Mouse (Mus musculus): Measurements from ENCODE around the gene Rrp15. TPM values are rescaled to one million over a fixed set of nuclear protein-coding genes. Genes with fewer than 3 reads are reported as not detected.

Gene Rrp15
- polyA plus RNA-seq, 1 experiment from 2014 or later, result 94.1 TPM

DNA sequence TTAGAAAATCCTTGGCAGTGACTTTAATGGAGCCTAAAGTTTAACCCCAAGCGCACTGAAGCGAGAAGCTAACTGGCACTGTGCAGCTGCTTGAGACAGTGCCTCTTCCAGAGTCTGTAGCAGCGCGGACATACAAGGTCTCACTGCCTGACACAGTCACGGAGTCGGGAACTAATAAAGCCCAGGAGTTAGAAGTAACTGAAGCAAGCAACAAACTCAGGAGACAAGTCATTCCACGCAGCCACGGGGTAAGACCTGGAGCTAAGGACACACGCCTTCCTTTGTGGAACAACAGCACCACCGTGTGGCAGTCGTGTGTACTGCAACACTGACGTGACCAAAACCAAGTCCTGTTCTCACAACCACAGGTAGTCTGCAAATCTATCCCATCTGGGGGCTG is 27.3 kb downstream of the Rrp15 start:
- 32% methylated on average over 12 of the region's 12 CpGs for WGBS
- H3K4me2 ChIP-seq (ENCODE audit: low read depth, severe bottlenecking), result no peak overlapping the region

DNA sequence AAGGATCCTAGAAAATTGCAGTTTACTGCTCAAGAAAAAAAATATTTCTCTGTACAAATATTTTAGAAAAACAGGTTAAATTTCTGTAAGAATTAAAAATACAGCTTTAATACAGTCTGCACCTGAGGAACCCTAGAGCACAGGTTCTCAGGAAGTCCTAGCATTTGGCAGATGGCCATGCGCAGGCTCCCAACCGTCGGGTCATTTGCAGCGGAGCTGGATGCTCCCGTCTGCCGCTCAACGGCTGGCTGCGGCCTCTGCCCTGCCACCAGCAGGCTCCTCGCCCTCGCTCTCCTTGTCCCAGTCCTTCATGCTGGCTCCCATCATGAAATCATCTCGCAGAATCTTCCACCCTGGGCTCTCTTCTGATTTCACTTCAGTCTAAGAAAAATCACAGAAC is 28.0 kb downstream of the Rrp15 start:
- H3K4me2 ChIP-seq (ENCODE audit: low read depth, severe bottlenecking), result no peak overlapping the region
- ATAC-seq (ENCODE audit: insufficient number of reproducible peaks, low FRiP score, low TSS enrichment, low read depth) (no peak), DNase-seq (ENCODE audit: low spot score) (no peak)
- H3K27ac ChIP-seq (replicated peaks; ENCODE audit: low read depth, low read length), result no peak overlapping the region
- H3K9ac ChIP-seq (ENCODE audit: low read length), result no peak overlapping the region
- WGBS, result 91% methylated on average over 11 of the region's 11 CpGs
- H3K9me3 ChIP-seq (ENCODE audit: control insufficient read depth, low read length), result no peaks in the 10 kb centered on the region
- H3K36me3 ChIP-seq (ENCODE audit: control insufficient read depth, insufficient read depth, low read length), result no peaks in the 10 kb centered on the region
- H3K4me1 ChIP-seq (ENCODE audit: control insufficient read depth, insufficient read depth, low read length), result 0 out of 2 replicates have a peak, but pooled peaks cover 3% of the 10 kb centered on the region
- no peaks in the 10 kb centered on the region for H3K27me3 ChIP-seq (ENCODE audit: control insufficient read depth, insufficient read depth, low read length)
- no peak overlapping the region for H3K4me3 ChIP-seq (ENCODE audit: low read depth, low read length)

More for the DNA sequence above, 27.3 kb downstream of the Rrp15 start:
- peak; percentile 95 for DNase-seq (ENCODE audit: low spot score)
- H3K4me1 ChIP-seq (ENCODE audit: control insufficient read depth, insufficient read depth, low read length), result 0 out of 2 replicates have a peak, but pooled peaks cover 4% of the 10 kb centered on the region
- no peaks in the 10 kb centered on the region for H3K27me3 ChIP-seq (ENCODE audit: control insufficient read depth, insufficient read depth, low read length)
- no peak overlapping the region for H3K27ac ChIP-seq (replicated peaks; ENCODE audit: low read depth, low read length)
- no peak overlapping the region for H3K9ac ChIP-seq (ENCODE audit: low read length)
- H3K36me3 ChIP-seq (ENCODE audit: control insufficient read depth, insufficient read depth, low read length), result no peaks in the 10 kb centered on the region
- no peaks in the 10 kb centered on the region for H3K9me3 ChIP-seq (ENCODE audit: control insufficient read depth, low read length)
- no peak overlapping the region for H3K4me3 ChIP-seq (ENCODE audit: low read depth, low read length)
- ATAC-seq (ENCODE audit: insufficient number of reproducible peaks, low FRiP score, low TSS enrichment, low read depth), result peak; percentile 65

DNA sequence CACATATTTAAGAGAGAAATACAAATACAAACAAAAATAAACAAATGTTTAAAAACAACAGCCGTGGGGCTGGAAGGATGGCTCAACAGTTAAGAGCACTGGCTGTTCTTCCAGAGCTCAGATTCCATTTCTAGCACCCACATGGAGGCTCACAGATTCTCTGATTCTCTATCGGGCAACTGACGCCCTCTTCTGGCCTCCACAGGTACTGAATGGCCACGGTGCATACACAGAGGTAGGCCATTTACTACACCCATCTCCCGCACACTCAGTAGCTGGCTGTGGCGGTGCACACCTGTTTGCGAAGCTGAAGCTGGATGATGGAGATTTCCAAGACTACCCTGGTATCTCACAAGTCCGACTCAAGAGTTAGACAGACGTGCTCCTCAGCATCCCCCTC is 29.4 kb downstream of the Rrp15 start:
- Histone ChIP-seq H3K4me3 (ENCODE audit: low read depth, low read length) (no peak overlapping the region), H3K9me3 (ENCODE audit: control insufficient read depth, low read length) (no peaks in the 10 kb centered on the region), H3K36me3 (ENCODE audit: control insufficient read depth, insufficient read depth, low read length) (no peaks in the 10 kb centered on the region), H3K9ac (ENCODE audit: low read length) (no peak overlapping the region), H3K27ac (replicated peaks; ENCODE audit: low read depth, low read length) (no peak overlapping the region), H3K4me2 (ENCODE audit: low read depth, severe bottlenecking) (no peak overlapping the region), H3K27me3 (ENCODE audit: control insufficient read depth, insufficient read depth, low read length) (no peaks in the 10 kb centered on the region), H3K4me1 (ENCODE audit: control insufficient read depth, insufficient read depth, low read length) (no peaks in the 10 kb centered on the region)
- DNase-seq (ENCODE audit: low spot score) (no peak), ATAC-seq (ENCODE audit: insufficient number of reproducible peaks, low FRiP score, low TSS enrichment, low read depth) (no peak)
- WGBS, result 93% methylated on average over 9 of the region's 9 CpGs

DNA sequence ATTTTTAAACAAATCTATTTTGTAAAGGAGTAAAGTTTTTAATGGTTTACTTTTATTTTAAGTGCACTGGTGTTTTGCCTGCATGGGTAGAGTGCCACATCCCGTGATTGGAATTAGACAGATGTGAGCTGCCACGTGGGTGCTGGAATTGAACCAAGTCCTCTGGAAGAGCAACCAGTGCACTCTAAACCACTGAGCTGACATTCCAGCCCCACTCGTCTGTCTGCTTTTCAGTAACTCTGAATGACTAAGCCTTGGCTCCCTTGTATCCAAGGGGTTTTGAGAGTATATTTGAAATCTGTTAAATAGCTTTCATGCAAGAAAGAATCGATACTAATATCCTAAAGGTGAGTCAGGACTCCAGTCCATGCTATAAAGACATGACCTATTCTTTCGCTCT is 30.3 kb downstream of the Rrp15 start:
- H3K9ac ChIP-seq (ENCODE audit: low read length), result no peak overlapping the region
- WGBS, result 95% methylated on average over 5 of the region's 5 CpGs
- no peaks in the 10 kb centered on the region for H3K27me3 ChIP-seq (ENCODE audit: control insufficient read depth, insufficient read depth, low read length)
- DNase-seq (ENCODE audit: low spot score), result no peak
- no peak overlapping the region for H3K4me2 ChIP-seq (ENCODE audit: low read depth, severe bottlenecking)
- no peak overlapping the region for H3K4me3 ChIP-seq (ENCODE audit: low read depth, low read length)
- no peaks in the 10 kb centered on the region for H3K4me1 ChIP-seq (ENCODE audit: control insufficient read depth, insufficient read depth, low read length)
- no peak for ATAC-seq (ENCODE audit: insufficient number of reproducible peaks, low FRiP score, low TSS enrichment, low read depth)
- H3K27ac ChIP-seq (replicated peaks; ENCODE audit: low read depth, low read length), result no peak overlapping the region
- H3K36me3 ChIP-seq (ENCODE audit: control insufficient read depth, insufficient read depth, low read length), result no peaks in the 10 kb centered on the region
- no peaks in the 10 kb centered on the region for H3K9me3 ChIP-seq (ENCODE audit: control insufficient read depth, low read length)

DNA sequence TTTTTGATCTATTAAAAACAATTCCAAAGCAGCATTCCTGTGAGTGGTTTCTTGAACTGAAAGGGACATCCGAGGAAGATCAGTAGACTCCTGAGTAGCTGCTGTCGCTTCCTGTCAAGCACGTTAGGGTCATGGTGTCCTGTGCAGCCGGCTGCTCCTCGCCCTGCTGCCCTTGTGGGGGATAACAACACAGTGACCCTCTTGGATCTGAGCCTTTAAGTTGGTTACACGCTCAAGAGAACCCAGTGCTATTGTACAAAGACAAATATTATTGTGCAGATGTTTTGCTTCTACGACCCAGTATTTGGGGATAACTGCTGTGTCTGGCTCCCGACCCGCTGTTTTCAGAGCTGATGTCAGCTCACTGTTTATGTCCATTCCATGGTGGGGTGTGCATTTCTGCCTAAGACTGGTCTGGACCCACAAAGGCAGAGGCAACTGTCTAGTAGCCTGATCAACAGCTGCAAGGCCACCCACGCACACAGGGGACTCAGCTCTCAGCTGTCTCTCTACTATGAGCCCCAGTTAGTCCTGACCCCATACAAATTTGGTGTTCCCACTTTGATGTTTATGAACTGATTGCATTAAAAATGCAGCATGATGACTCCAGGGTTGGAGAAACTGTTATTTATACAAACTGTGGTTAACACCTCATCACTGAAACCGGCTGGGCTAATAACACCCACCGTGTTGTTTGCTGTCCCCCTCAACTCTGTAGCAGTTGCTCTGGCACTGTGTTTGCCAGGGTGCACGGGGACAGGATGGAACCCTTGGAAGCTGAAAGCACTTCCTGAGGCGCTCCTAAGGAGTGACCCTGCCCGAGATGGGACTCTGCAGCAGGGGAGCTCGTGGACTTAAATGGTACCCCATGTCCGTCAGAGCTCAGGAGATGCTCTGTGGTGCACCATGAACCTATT is 33.9 kb downstream of the Rrp15 start:
- 89% methylated on average over 17 of the region's 17 CpGs for WGBS
- no peaks in the 10 kb centered on the region for H3K4me1 ChIP-seq (ENCODE audit: control insufficient read depth, insufficient read depth, low read length)
- DNase-seq (ENCODE audit: low spot score) (no peak), ATAC-seq (ENCODE audit: insufficient number of reproducible peaks, low FRiP score, low TSS enrichment, low read depth) (no peak)
- H3K9ac ChIP-seq (ENCODE audit: low read length), result no peak overlapping the region
- no peaks in the 10 kb centered on the region for H3K27me3 ChIP-seq (ENCODE audit: control insufficient read depth, insufficient read depth, low read length)
- no peak overlapping the region for H3K4me2 ChIP-seq (ENCODE audit: low read depth, severe bottlenecking)
- no peaks in the 10 kb centered on the region for H3K36me3 ChIP-seq (ENCODE audit: control insufficient read depth, insufficient read depth, low read length)
- no peak overlapping the region for H3K27ac ChIP-seq (replicated peaks; ENCODE audit: low read depth, low read length)
- H3K4me3 ChIP-seq (ENCODE audit: low read depth, low read length), result no peak overlapping the region
- H3K9me3 ChIP-seq (ENCODE audit: control insufficient read depth, low read length), result no peaks in the 10 kb centered on the region

DNA sequence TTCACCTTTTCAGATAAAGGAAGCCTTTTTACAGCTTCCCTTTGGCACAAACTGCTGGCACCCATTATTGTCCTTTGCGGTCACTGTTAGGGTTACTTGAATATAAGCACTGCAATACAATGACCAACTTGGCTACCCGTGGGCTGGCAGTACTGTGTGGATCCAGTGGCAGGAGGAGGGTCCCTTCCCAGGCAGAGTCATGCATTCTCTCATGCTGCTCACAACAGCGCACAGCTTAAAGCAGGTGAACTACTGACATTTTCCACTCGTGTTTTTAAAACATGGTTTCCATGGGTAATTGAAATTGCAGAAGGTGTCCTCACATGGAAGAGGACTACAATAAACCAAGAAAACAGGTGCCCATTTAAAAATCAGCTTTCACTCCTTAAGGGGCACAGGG is 34.9 kb downstream of the Rrp15 start:
- no peak overlapping the region for H3K9ac ChIP-seq (ENCODE audit: low read length)
- no peaks in the 10 kb centered on the region for H3K27me3 ChIP-seq (ENCODE audit: control insufficient read depth, insufficient read depth, low read length)
- no peaks in the 10 kb centered on the region for H3K9me3 ChIP-seq (ENCODE audit: control insufficient read depth, low read length)
- no peaks in the 10 kb centered on the region for H3K36me3 ChIP-seq (ENCODE audit: control insufficient read depth, insufficient read depth, low read length)
- no peak for ATAC-seq (ENCODE audit: insufficient number of reproducible peaks, low FRiP score, low TSS enrichment, low read depth)
- H3K27ac ChIP-seq (replicated peaks; ENCODE audit: low read depth, low read length), result no peak overlapping the region
- no peak for DNase-seq (ENCODE audit: low spot score)
- H3K4me1 ChIP-seq (ENCODE audit: control insufficient read depth, insufficient read depth, low read length), result no peaks in the 10 kb centered on the region
- H3K4me2 ChIP-seq (ENCODE audit: low read depth, severe bottlenecking), result no peak overlapping the region
- H3K4me3 ChIP-seq (ENCODE audit: low read depth, low read length), result no peak overlapping the region
- WGBS, result 83% methylated on average over 4 of the region's 4 CpGs

DNA sequence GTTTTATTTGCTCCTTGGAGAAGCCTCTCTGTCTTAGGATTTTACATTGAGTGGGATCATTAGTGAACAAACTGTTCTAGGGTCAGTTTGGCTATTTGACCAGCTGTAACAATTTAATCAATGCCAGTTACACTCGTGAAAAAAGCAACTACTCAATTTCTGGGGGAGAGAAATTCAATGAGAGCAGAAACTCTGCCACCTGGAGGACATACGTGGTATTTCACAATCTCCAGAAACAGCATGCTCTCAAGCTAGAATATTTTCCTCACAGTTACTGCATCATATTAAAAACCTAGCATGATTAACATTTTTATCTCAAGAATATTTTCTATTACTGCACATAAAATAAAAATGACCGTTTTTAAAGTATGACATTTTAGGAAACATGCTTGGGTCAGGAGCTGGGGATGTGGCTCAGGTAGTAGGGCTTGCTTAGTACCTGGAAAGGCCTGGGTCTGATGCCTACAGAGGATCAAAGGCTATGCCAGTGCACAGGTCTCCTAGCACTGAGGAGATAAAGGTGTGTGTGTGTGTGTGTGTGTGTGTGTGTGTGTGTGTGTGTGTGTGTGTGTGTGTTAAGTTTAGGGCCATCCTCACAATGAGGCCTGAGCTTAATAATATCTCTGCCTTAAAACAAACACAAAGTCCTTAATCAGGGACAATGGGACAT is 36.2 kb downstream of the Rrp15 start:
- under 1% methylated on average over 3 of the region's 3 CpGs for WGBS
- Histone ChIP-seq H3K27me3 (ENCODE audit: control insufficient read depth, insufficient read depth, low read length) (no peaks in the 10 kb centered on the region), H3K4me1 (ENCODE audit: control insufficient read depth, insufficient read depth, low read length) (no peaks in the 10 kb centered on the region), H3K4me2 (ENCODE audit: low read depth, severe bottlenecking) (no peak overlapping the region), H3K4me3 (ENCODE audit: low read depth, low read length) (no peak overlapping the region), H3K27ac (replicated peaks; ENCODE audit: low read depth, low read length) (no peak overlapping the region), H3K9me3 (ENCODE audit: control insufficient read depth, low read length) (no peaks in the 10 kb centered on the region), H3K9ac (ENCODE audit: low read length) (no peak overlapping the region), H3K36me3 (ENCODE audit: control insufficient read depth, insufficient read depth, low read length) (no peaks in the 10 kb centered on the region)
- no peak for ATAC-seq (ENCODE audit: insufficient number of reproducible peaks, low FRiP score, low TSS enrichment, low read depth)
- DNase-seq (ENCODE audit: low spot score), result peak; percentile 68

DNA sequence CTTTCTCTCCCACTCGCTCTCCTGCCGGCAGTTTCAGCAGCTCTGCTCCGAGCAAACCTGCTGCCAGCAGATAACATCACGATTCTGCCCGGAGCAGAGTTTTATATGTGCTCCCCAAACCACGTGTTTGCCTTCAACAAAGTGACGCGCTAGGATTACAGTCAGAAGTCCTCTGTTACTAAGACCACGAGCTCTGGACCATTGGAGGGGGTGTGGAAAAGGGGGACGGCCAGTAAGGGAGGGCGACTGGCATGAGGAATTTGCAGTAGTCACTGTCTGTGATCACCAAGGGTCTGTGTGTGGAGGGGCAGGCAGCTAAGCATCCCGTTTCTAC is 43.3 kb downstream of the Rrp15 start, which contains the start of gene Tgfb2:
Gene Tgfb2, minus strand, starts transcription at position 75 of the 334 bp plus-strand sequence.
- H3K4me2 ChIP-seq (ENCODE audit: low read depth, severe bottlenecking), result peak within 1 kb of the TSS; percentile 51
- DNase-seq (ENCODE audit: low spot score) (peak; percentile 66), ATAC-seq (ENCODE audit: insufficient number of reproducible peaks, low FRiP score, low TSS enrichment, low read depth) (0 out of 2 replicates have a peak, but pooled peaks have one; percentile 16)
- H3K36me3 ChIP-seq (ENCODE audit: control insufficient read depth, insufficient read depth, low read length), result no peaks in the 10 kb centered on the region
- peak within 1 kb of the TSS; percentile 70 for H3K9ac ChIP-seq (ENCODE audit: low read length)
- peaks cover 5% of the 10 kb centered on the region; the same call in 1 of the 2 replicates for H3K4me1 ChIP-seq (ENCODE audit: control insufficient read depth, insufficient read depth, low read length)
- WGBS, result under 1% methylated on average over 12 of the region's 12 CpGs
- H3K4me3 ChIP-seq (ENCODE audit: low read depth, low read length), result peak within 1 kb of the TSS; percentile 58
- H3K27me3 ChIP-seq (ENCODE audit: control insufficient read depth, insufficient read depth, low read length), result no peaks in the 10 kb centered on the region
- peak within 1 kb of the TSS; percentile 79 for H3K27ac ChIP-seq (replicated peaks; ENCODE audit: low read depth, low read length)
- H3K9me3 ChIP-seq (ENCODE audit: control insufficient read depth, low read length), result no peaks in the 10 kb centered on the region

All from limb, embryonic 11.5 days (tissue).